Mouse (Mus musculus) limb, embryonic 15.5 days (tissue): ENCODE measurements around the gene Prdx3. TPM values are rescaled to one million over a fixed set of nuclear protein-coding genes. Genes with fewer than 3 reads are reported as not detected.
"Not testable (repeated sequence)": the region's sequence is repeated elsewhere in the genome, so short reads cannot be mapped to it uniquely, and the experiment has no call there.

Experiments used
- ATAC-seq: fragments of 200-750 bp; cut with Nextera tagmentation; 2 replicates; pipeline ENCODE4 v1.8.0; 2017; ENCODE audit warnings: low read depth, moderate TSS enrichment; ENCODE audit not compliant: insufficient number of reproducible peaks, low FRiP score, low TSS enrichment
- H3K27ac ChIP-seq: fragments of 300-500 bp; sonication (generic); 2 replicates; pipeline ENCODE4 v1.5.1; 2015; ENCODE audit warnings: moderate library complexity, mild to moderate bottlenecking, inconsistent platforms
- H3K27me3 ChIP-seq: fragments of 300-500 bp; sonication (generic); 2 replicates; pipeline ENCODE4 v1.6.1; 2015; ENCODE audit warnings: inconsistent platforms
- H3K36me3 ChIP-seq: fragments of 300-500 bp; sonication (generic); 2 replicates; pipeline ENCODE4 v1.6.1; 2015; ENCODE audit warnings: inconsistent platforms
- H3K4me1 ChIP-seq: fragments of 300-500 bp; sonication (generic); 2 replicates; pipeline ENCODE4 v1.6.1; 2015; ENCODE audit warnings: inconsistent platforms
- H3K4me2 ChIP-seq: fragments of 300-500 bp; sonication (generic); 2 replicates; pipeline ENCODE4 v1.6.1; 2015; ENCODE audit warnings: mild to moderate bottlenecking, inconsistent platforms
- H3K4me3 ChIP-seq: fragments of 300-500 bp; sonication (generic); 2 replicates; pipeline ENCODE4 v1.5.1; 2015; ENCODE audit warnings: mild to moderate bottlenecking, inconsistent platforms
- H3K9ac ChIP-seq: fragments of 300-500 bp; sonication (generic); 2 replicates; pipeline ENCODE4 v1.6.1; 2015; ENCODE audit warnings: inconsistent platforms
- H3K9me3 ChIP-seq: fragments of 300-500 bp; sonication (generic); 2 replicates; pipeline ENCODE4 v1.6.1; 2016; ENCODE audit warnings: inconsistent platforms
- WGBS: fragments of 180-500 bp; shearing (Covaris S2); methylation state at CpG from one replicate; pipeline ENCODE4 v1.1.7; 2015; 5-methylcytosine and 5-hydroxymethylcytosine counted together
- polyA plus RNA-seq: library from polyadenylated mRNA; unstranded; fragments of >200 nt; fragmentation: Nextera tagmentation; extraction: Ambion mirVana; gene quantifications from 2 replicates; pipeline ENCODE4 v1.2.1, GENCODE M21; 2015

Prdx3 gene
- polyA plus RNA-seq, 1 experiment from 2014 or later, result 89.6 TPM

- Histone ChIP-seq H3K4me3 (peak overlapping the region; percentile 80), H3K27me3 (no peaks in the 10 kb centered on the region), H3K36me3 (no peaks in the 10 kb centered on the region), H3K9ac (peak overlapping the region; percentile 54), H3K4me1 (peaks cover 12% of the 10 kb centered on the region; the same call in 1 of the 2 replicates), H3K4me2 (peak overlapping the region; percentile 66), H3K27ac (peak overlapping the region; percentile 97), H3K9me3 (no peaks in the 10 kb centered on the region)
- under 1% methylated on average over 38 of the region's 41 CpGs for WGBS
- peak; percentile 30; the same call in 1 of the 2 replicates for ATAC-seq
Measured at GRCm38 (mm10) chr19:60890391-60891122, 16.2 kb upstream of the Prdx3 start.

DNA sequence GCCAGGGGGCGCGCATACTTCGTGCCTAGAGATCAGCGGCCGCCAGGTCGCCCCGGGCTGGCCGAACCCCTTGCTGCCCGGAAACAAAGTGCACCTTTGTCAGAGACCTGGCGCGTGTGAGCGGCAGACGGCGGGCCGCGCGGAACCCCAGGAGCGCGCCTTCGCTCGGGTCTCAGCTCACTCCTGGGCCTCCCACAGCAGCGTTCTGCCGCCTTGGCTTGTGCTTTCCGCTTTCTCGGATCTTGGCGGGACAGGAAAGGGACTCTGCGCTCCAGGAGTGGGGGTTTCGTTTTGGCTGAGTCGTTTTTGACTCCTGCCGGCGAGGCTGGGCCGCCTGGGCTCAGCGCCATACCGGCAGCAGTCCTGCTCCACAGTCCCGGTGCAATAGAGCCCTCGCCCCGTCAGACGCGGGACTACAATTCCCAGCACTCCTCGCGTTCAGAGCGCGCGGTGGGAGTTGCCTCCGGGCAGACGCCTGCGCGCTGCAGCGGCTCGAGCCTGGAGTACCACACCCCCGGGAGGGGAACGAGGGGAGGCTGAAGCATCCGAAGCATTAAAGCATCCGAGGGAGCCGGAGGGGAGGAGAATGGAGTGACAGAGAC lies 15.5 kb upstream of the Prdx3 start, which contains the start of gene Grk5:
Gene Grk5, plus strand, starts transcription at position 36 of the 602 bp plus-strand sequence.
- under 1% methylated on average over 55 of the region's 55 CpGs for WGBS
- H3K27me3 ChIP-seq, result no peaks in the 10 kb centered on the region
- H3K4me3 ChIP-seq, result peak within 1 kb of the TSS; percentile 80
- peak within 1 kb of the TSS; percentile 66 for H3K4me2 ChIP-seq
- peaks cover 12% of the 10 kb centered on the region; the same call in 1 of the 2 replicates for H3K4me1 ChIP-seq
- no peaks in the 10 kb centered on the region for H3K36me3 ChIP-seq
- H3K9ac ChIP-seq, result peak within 1 kb of the TSS; percentile 71
- H3K9me3 ChIP-seq, result no peaks in the 10 kb centered on the region
- peak; percentile 98 for ATAC-seq
- peak within 1 kb of the TSS; percentile 97 for H3K27ac ChIP-seq

- peaks cover 12% of the 10 kb centered on the region; the same call in 1 of the 2 replicates for H3K4me1 ChIP-seq
- H3K27ac ChIP-seq, result peak overlapping the region; percentile 97
- WGBS, result 7% methylated on average over 17 of the region's 17 CpGs
- no peak for ATAC-seq
- H3K36me3 ChIP-seq, result no peaks in the 10 kb centered on the region
- no peaks in the 10 kb centered on the region for H3K9me3 ChIP-seq
- peak overlapping the region; percentile 80 for H3K4me3 ChIP-seq
- H3K27me3 ChIP-seq, result no peaks in the 10 kb centered on the region
- H3K9ac ChIP-seq, result peak overlapping the region; percentile 71
- peak overlapping the region; percentile 66 for H3K4me2 ChIP-seq
Measured at GRCm38 (mm10) chr19:60889101-60889713, 14.9 kb upstream of the Prdx3 start.

GRCm38 (mm10) chr19:60887637-60888036 lies 13.3 kb upstream of the Prdx3 start:
- WGBS, result 86% methylated on average over 2 of the region's 2 CpGs
- Histone ChIP-seq H3K4me1 (peaks cover 12% of the 10 kb centered on the region; the same call in 1 of the 2 replicates), H3K36me3 (no peaks in the 10 kb centered on the region), H3K27me3 (no peaks in the 10 kb centered on the region), H3K4me2 (no peak overlapping the region), H3K4me3 (no peak overlapping the region), H3K9ac (no peak overlapping the region), H3K9me3 (no peaks in the 10 kb centered on the region), H3K27ac (no peak overlapping the region)
- ATAC-seq, result no peak

DNA sequence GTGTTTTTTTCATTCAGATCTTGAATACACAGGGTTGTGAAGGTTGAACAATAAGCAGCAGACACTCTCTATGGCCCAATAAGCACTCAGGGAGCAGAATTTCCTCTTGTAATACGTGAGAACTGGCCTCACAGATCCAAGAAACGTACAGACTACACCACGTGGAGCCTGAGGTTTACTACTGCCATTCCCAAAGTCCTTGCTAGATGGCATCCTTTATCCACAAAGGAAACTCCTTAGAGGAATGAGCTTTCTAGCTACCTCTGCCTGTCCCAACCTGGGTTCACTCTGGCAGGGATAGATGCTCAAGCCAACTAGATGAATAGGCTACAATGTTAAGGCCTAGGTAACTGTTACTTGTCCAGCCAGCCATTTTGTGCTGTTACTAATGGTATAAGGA lies 8.8 kb upstream of the Prdx3 start:
- Histone ChIP-seq H3K4me3 (no peak overlapping the region), H3K4me2 (no peak overlapping the region), H3K4me1 (no peaks in the 10 kb centered on the region), H3K27ac (no peak overlapping the region), H3K9ac (no peak overlapping the region), H3K36me3 (no peaks in the 10 kb centered on the region), H3K27me3 (no peaks in the 10 kb centered on the region), H3K9me3 (no peaks in the 10 kb centered on the region)
- WGBS, result 12% methylated on average over 3 of the region's 3 CpGs
- ATAC-seq, result no peak

DNA sequence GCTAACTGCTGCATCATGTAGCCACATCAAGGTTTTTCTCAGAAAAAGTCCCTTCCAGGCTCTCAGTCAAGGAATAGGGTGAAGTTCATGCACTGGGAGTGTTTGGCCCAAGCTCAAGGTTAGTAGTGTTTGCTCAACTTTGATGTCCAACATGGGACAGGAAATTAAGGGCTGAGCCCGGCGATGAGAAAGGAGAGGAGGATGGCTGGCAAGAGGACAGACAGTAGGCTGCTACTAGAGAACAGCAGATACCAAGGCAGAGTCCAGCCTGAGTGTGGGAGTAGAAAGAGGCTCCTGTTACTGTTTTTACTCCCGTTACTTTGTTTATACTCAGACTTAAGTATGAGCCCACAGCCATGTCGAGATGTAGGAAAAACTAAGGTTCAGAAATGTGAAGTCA lies 855 bp downstream of the Prdx3 start:
- peaks cover 18% of the 10 kb centered on the region for H3K36me3 ChIP-seq
- peak overlapping the region; percentile 86; the same call in 1 of the 2 replicates for H3K27ac ChIP-seq
- no peaks in the 10 kb centered on the region for H3K9me3 ChIP-seq
- H3K27me3 ChIP-seq, result no peaks in the 10 kb centered on the region
- H3K4me3 ChIP-seq, result peak overlapping the region; percentile 70
- H3K4me2 ChIP-seq, result peak overlapping the region; percentile 53
- H3K4me1 ChIP-seq, result peaks cover 9% of the 10 kb centered on the region; the same call in 1 of the 2 replicates
- no peak for ATAC-seq
- 22% methylated on average over 4 of the region's 4 CpGs for WGBS
- no peak overlapping the region for H3K9ac ChIP-seq

DNA sequence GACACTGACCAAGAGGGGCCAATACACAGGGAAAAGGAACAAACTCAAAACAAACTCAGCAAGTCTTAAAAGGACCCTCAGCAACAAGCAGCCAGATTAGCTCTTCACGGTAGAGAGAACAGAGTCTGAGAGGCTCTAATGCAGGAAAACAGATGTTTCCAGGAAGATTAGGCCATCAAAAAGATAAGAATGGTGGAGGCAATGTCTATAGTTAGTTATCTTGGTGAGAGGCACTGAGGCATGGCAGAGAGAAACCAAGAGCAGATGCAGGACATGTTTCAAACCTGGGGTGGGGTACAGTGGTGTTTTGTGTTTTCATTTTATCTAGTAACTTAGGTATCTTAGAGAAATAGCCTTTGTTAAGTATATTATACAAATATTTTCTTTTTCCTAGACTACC lies 2.1 kb downstream of the Prdx3 start:
- Histone ChIP-seq H3K4me2 (no peak overlapping the region), H3K4me3 (no peak overlapping the region), H3K27ac (no peak overlapping the region), H3K4me1 (peaks cover 9% of the 10 kb centered on the region; the same call in 1 of the 2 replicates), H3K9me3 (no peaks in the 10 kb centered on the region), H3K27me3 (no peaks in the 10 kb centered on the region), H3K9ac (no peak overlapping the region), H3K36me3 (peaks cover 26% of the 10 kb centered on the region)
- ATAC-seq, result no peak
- 50% methylated on average over 1 of the region's 1 CpGs for WGBS

DNA sequence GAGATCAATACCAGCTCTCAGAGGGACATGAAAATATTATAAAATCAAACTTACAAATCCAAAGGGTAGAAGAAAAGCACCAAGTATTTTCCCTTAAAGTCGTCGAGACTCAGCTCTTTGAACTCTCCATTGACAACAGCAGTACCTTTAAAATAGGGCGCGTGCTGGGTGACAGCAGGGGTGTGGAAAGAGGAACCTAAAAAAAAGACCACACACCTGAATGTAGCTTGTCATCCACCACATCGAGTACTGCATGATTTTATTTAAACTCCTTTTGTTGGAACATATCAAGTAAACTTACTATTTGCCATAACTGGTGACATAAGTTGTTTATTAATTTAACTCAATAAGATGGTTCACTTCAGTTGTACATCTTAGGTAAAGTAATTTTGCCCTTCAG lies 3.0 kb downstream of the Prdx3 start:
- Histone ChIP-seq H3K27ac (no peak overlapping the region), H3K9ac (no peak overlapping the region), H3K36me3 (peaks cover 27% of the 10 kb centered on the region), H3K4me2 (no peak overlapping the region), H3K27me3 (no peaks in the 10 kb centered on the region), H3K4me1 (peaks cover 9% of the 10 kb centered on the region; the same call in 1 of the 2 replicates), H3K4me3 (no peak overlapping the region), H3K9me3 (no peaks in the 10 kb centered on the region)
- ATAC-seq, result no peak
- 90% methylated on average over 5 of the region's 5 CpGs for WGBS

GRCm38 (mm10) chr19:60870489-60870888 lies 3.9 kb downstream of the Prdx3 start:
- Histone ChIP-seq H3K9ac (no peak overlapping the region), H3K27ac (no peak overlapping the region), H3K36me3 (peaks cover 27% of the 10 kb centered on the region), H3K4me1 (peaks cover 9% of the 10 kb centered on the region; the same call in 1 of the 2 replicates), H3K27me3 (no peaks in the 10 kb centered on the region), H3K9me3 (no peaks in the 10 kb centered on the region), H3K4me2 (no peak overlapping the region), H3K4me3 (no peak overlapping the region)
- ATAC-seq, result no peak
- WGBS, result 86% methylated on average over 1 of the region's 1 CpGs

GRCm38 (mm10) chr19:60866169-60866568 lies 8.2 kb downstream of the Prdx3 start:
- not testable (repeated sequence) for H3K4me1 ChIP-seq, H3K4me3 ChIP-seq, H3K27ac ChIP-seq, ATAC-seq, H3K9me3 ChIP-seq, H3K9ac ChIP-seq, H3K27me3 ChIP-seq, H3K4me2 ChIP-seq
- 96% methylated on average over 4 of the region's 4 CpGs for WGBS
- peaks cover 31% of the 10 kb centered on the region for H3K36me3 ChIP-seq

DNA sequence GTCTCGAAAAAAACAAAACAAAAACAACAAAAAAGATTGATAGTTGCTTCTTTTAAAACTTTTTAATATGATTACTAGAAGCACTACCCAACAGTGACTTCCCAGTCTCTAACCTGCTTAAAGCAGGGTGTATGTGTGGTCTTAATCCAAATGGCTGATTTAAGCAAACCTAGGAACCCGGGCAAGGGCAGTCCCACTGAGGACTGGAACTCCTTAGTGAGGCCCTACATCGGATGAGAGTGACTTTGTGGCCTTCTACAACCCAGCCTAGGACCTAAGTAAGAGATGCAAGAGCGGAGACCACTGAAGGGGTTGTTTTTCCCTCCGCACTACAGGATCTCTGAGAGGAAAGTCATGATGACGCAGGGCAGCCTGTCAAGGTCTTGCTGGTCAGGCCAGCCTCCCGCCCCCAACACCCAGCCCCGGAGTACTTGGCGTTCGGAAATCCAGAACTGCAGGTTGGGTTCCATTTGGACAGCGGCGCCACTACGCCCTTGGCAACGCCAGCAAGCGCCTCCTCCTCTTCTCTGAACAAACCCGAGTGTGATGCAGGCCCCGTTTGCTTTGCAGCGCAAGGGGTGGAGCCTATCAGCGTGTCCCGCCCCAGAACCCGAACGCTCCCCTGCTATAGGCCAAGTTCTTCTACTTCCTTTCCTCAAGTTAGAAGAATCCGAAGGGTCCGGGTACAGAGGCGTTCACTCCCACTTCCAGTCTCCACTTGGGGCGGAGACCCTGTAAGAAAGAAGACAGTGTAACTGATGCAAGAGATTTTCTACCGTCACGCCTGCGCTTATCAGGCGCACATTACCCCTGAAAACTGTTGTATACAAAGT lies 13.3 kb downstream of the Prdx3 start, which contains the start of gene Sfxn4:
Gene Sfxn4, minus strand, starts transcription at position 612 of the 833 bp plus-strand sequence.
- peak within 1 kb of the TSS; percentile 86 for H3K27ac ChIP-seq
- H3K4me3 ChIP-seq, result peak within 1 kb of the TSS; percentile 60
- H3K36me3 ChIP-seq, result peaks cover 23% of the 10 kb centered on the region
- ATAC-seq, result peak; percentile 98
- 4% methylated on average over 30 of the region's 30 CpGs for WGBS
- H3K27me3 ChIP-seq, result no peaks in the 10 kb centered on the region
- 0 out of 2 replicates have a peak, but pooled peaks cover 2% of the 10 kb centered on the region for H3K4me1 ChIP-seq
- peak within 1 kb of the TSS; percentile 59 for H3K4me2 ChIP-seq
- no peaks in the 10 kb centered on the region for H3K9me3 ChIP-seq
- H3K9ac ChIP-seq, result peak within 1 kb of the TSS; percentile 51
